Mouse (Mus musculus) G1E (cell line): ENCODE results near the gene Cbr3. TPM values are rescaled to one million over a fixed set of nuclear protein-coding genes. Genes with fewer than 3 reads are reported as not detected.
A peak's percentile ranks its signal among the peaks of the same experiment; 100 is the strongest.
"Not testable (repeated sequence)": the region's sequence is repeated elsewhere in the genome, so short reads cannot be mapped to it uniquely, and the experiment has no call there.

Experiments
- ATAC-seq: 2 replicates; pipeline ENCODE4 v1.8.0; 2016; ENCODE audit warnings: mild to moderate bottlenecking; ENCODE audit not compliant: insufficient number of reproducible peaks, poor library complexity, low FRiP score, severe bottlenecking; ENCODE audit errors: extremely low read depth
- DNase-seq: peaks from one replicate; pipeline ENCODE4 v3.0.0; 2012; ENCODE audit warnings: low spot score
- H3K27me3 ChIP-seq: 2 replicates; pipeline ENCODE4 v1.6.1; 2012; ENCODE audit warnings: mild to moderate bottlenecking, low read length, inconsistent platforms; ENCODE audit not compliant: insufficient read depth
- H3K36me3 ChIP-seq: replicated peaks from 2 replicates; pipeline ENCODE3; 2012; ENCODE audit warnings: mild to moderate bottlenecking, inconsistent platforms
- H3K4me1 ChIP-seq: 2 replicates; pipeline ENCODE4 v1.6.1; 2012; ENCODE audit warnings: low read depth, low read length, inconsistent platforms, mixed read lengths; ENCODE audit not compliant: insufficient read depth
- H3K4me3 ChIP-seq: 2 replicates; pipeline ENCODE4 v1.5.1; 2012; ENCODE audit warnings: low read depth, mild to moderate bottlenecking, inconsistent platforms, low read length, moderate library complexity, mixed read lengths
- H3K9me3 ChIP-seq: replicated peaks from 2 replicates; pipeline ENCODE4 v1.6.1; 2012; ENCODE audit warnings: inconsistent platforms
- CTCF ChIP-seq: IDR thresholded peaks from 2 replicates; pipeline ENCODE4 v1.5.1; 2012; ENCODE audit warnings: low read depth, low read length, inconsistent platforms, mixed read lengths
- GATA1 ChIP-seq: IDR thresholded peaks from 2 replicates; pipeline ENCODE4 v1.6.1; 2012; ENCODE audit warnings: borderline replicate concordance, low read length, inconsistent platforms, mixed read lengths
- GATA2 ChIP-seq: IDR thresholded peaks from 2 replicates; pipeline ENCODE4 v1.6.1; 2012; ENCODE audit warnings: low read depth, low read length, inconsistent platforms, borderline replicate concordance
- POLR2AphosphoS5 ChIP-seq: IDR thresholded peaks from 2 replicates; pipeline ENCODE4 v1.6.1; 2012; ENCODE audit warnings: low read depth, low read length, inconsistent platforms; ENCODE audit not compliant: insufficient replicate concordance
- TAL1 ChIP-seq: conservative IDR thresholded peaks from 2 replicates; pipeline ENCODE4 v1.6.1; 2012; ENCODE audit warnings: low read depth, low read length, inconsistent platforms, mixed read lengths
- polyA plus RNA-seq: library from polyadenylated mRNA; stranded (reverse); fragments of >175 nt; gene quantifications from 2 replicates; pipeline ENCODE4 v1.2.3, GENCODE M21; 2012
- total RNA-seq, 2 experiments: library from RNA; stranded (forward) in 1 of 2; stranded (reverse) in 1 of 2; fragments of 200-1000 nt in 1 of 2; fragments of >200 nt in 1 of 2; fragmentation: Nextera tagmentation in 1 of 2; gene quantifications; 2 replicates each; pipeline ENCODE4 v1.2.3; 2014 to 2017

Gene Cbr3
- total and polyA plus RNA-seq, 3 experiments: not detected

DNA sequence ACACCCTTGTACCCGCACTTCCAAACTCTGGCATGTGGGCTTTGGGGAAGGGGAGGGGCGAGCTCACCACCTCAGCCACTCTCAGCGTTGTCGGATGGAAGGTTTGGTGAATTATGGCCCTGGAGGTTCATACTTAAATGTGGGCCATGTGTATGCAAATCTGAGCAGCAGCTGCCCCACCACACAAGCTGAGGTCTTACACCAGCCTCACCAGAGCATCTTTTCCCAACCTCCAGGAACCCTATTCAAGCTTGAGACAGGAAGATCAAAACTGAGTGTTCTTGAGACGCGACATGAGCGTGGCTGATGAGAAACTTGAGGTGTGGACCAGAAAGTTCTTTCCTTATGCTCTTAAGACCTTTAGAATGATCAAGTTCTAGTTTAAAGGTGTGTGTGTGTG is 1.4 kb downstream of the Cbr3 start:
- Histone ChIP-seq H3K4me1 (peaks cover 2% of the 10 kb centered on the region; the same call in 1 of the 2 replicates), H3K4me3 (no peak overlapping the region), H3K36me3 (no peaks in the 10 kb centered on the region), H3K9me3 (peaks cover 8% of the 10 kb centered on the region), H3K27me3 (peaks cover 24% of the 10 kb centered on the region)
- no peak for TF ChIP-seq TAL1
- no peak for TF ChIP-seq GATA1
- TF ChIP-seq POLR2AphosphoS5: no peak
- no peak for TF ChIP-seq CTCF
- TF ChIP-seq GATA2: no peak
- no peak for ATAC-seq
- no peak for DNase-seq

- H3K9me3 ChIP-seq, H3K36me3 ChIP-seq, ATAC-seq, H3K4me3 ChIP-seq, DNase-seq, H3K4me1 ChIP-seq: not testable (repeated sequence)
- H3K27me3 ChIP-seq: peaks cover 31% of the 10 kb centered on the region
Measured at GRCm38 (mm10) chr16:93685783-93686182, 2.8 kb downstream of the Cbr3 start.

DNA sequence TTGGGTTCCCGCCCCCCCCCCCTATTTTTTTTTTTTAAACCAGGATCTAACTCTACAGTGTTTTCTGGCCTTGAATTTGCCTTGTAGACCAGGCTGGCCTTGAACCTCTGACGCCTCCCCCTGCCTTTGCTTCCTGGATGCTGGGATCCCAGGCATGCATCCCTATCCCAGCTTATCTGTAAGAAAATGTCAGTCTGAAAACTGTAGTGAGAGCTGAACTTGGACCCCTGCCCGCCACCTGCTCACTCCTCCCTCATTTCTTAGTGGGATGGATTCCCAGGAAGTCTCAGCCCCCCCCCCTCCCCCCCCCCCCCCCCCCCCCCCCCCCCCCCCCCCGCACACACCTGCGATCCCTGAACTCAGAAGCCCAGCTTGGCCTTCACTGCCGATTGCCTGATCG is 3.4 kb downstream of the Cbr3 start:
- peaks cover 8% of the 10 kb centered on the region for H3K9me3 ChIP-seq
- H3K27me3 ChIP-seq: peaks cover 31% of the 10 kb centered on the region
- ATAC-seq (peak; percentile 49), DNase-seq (no peak)
- peaks cover 2% of the 10 kb centered on the region; the same call in 1 of the 2 replicates for H3K4me1 ChIP-seq
- H3K4me3 ChIP-seq: no peak overlapping the region
- TF ChIP-seq GATA1 (no peak), TAL1 (no peak), POLR2AphosphoS5 (no peak), CTCF (no peak), GATA2 (no peak)
- no peaks in the 10 kb centered on the region for H3K36me3 ChIP-seq

GRCm38 (mm10) chr16:93686945-93687344 is 3.9 kb downstream of the Cbr3 start:
- Histone ChIP-seq H3K4me3 (no peak overlapping the region), H3K9me3 (peaks cover 8% of the 10 kb centered on the region), H3K4me1 (peaks cover 2% of the 10 kb centered on the region; the same call in 1 of the 2 replicates), H3K27me3 (peaks cover 29% of the 10 kb centered on the region), H3K36me3 (no peaks in the 10 kb centered on the region)
- no peak for DNase-seq
- ATAC-seq: no peak
- TF ChIP-seq GATA2 (no peak), TAL1 (no peak), GATA1 (no peak), POLR2AphosphoS5 (no peak), CTCF (no peak)

GRCm38 (mm10) chr16:93691206-93691841 is 8.3 kb downstream of the Cbr3 start:
- no peaks in the 10 kb centered on the region for H3K36me3 ChIP-seq
- H3K4me3 ChIP-seq: no peak overlapping the region
- no peak for DNase-seq
- 0 out of 2 replicates have a peak, but pooled peaks cover 2% of the 10 kb centered on the region for H3K4me1 ChIP-seq
- peaks cover 9% of the 10 kb centered on the region; the same call in 1 of the 2 replicates for H3K27me3 ChIP-seq
- no peaks in the 10 kb centered on the region for H3K9me3 ChIP-seq
- no peak for ATAC-seq
- no peak for TF ChIP-seq POLR2AphosphoS5
- no peak for TF ChIP-seq GATA2
- no peak for TF ChIP-seq GATA1
- TF ChIP-seq CTCF: no peak
- no peak for TF ChIP-seq TAL1

- no peak for DNase-seq
- no peak for TF ChIP-seq CTCF
- no peak for TF ChIP-seq GATA1
- no peak for TF ChIP-seq TAL1
- TF ChIP-seq GATA2: no peak
- no peak for TF ChIP-seq POLR2AphosphoS5
- H3K36me3 ChIP-seq: no peaks in the 10 kb centered on the region
- no peak overlapping the region for H3K4me3 ChIP-seq
- H3K27me3 ChIP-seq: peaks cover 9% of the 10 kb centered on the region; the same call in 1 of the 2 replicates
- ATAC-seq: no peak
- no peaks in the 10 kb centered on the region for H3K9me3 ChIP-seq
- no peaks in the 10 kb centered on the region for H3K4me1 ChIP-seq
Measured at GRCm38 (mm10) chr16:93692744-93693143, 9.7 kb downstream of the Cbr3 start.
